In genomic region chr17:46724477-46725084, GRCm38 (mm10) we compare ENCODE assay signal across 9 mouse cellular contexts.
"Had no signal": no experiment of that assay in that cellular context is flagged by ENCODE, and none has a peak within 500 bp of the region (broad histone marks: within the 10 kb centered on the region; RNA-seq: fewer than 3 reads in every experiment).

No protein-coding gene starts in this region.

- H3K9me3 ChIP-seq: limb, embryonic 13.5 days; liver, embryonic 13.5 days; neural tube, embryonic 15.5 days had no signal

- H3K9ac ChIP-seq: limb, embryonic 13.5 days; liver, embryonic 13.5 days; neural tube, embryonic 15.5 days had no signal

- H3K27ac ChIP-seq: layer of hippocampus, adult 2 months; limb, embryonic 13.5 days; liver, embryonic 13.5 days; neural tube, embryonic 15.5 days; stomach, postnatal 0 days had no signal

- DNase-seq: kidney, postnatal 10 days; liver, embryonic 13.5 days; right cerebral cortex, adult 18-20 months; right cerebral cortex, postnatal 25 days had no signal

- H3K4me1 ChIP-seq: neural tube, embryonic 15.5 days had no signal

- H3K4me3 ChIP-seq: layer of hippocampus, adult 2 months; limb, embryonic 13.5 days; liver, embryonic 13.5 days; myocyte; neural tube, embryonic 15.5 days had no signal

- H3K4me2 ChIP-seq: limb, embryonic 13.5 days; liver, embryonic 13.5 days; neural tube, embryonic 15.5 days had no signal
